Mouse (Mus musculus) left cerebral cortex, postnatal 36 days (tissue): Measurements from ENCODE around the gene Akap8l. TPM values are rescaled to one million over a fixed set of nuclear protein-coding genes. Genes with fewer than 3 reads are reported as not detected.

ENCODE experiments used
- DNase-seq, 2 experiments: peaks; one replicate each; pipeline ENCODE4 v3.0.0; 2021 to 2022; ENCODE audit warnings: low spot score in 2 of 2, mixed read lengths in 1 of 2
- intact Hi-C: fragments of 180-260 bp; cut with DNase I; formaldehyde crosslinking; loops from one replicate; pipeline ENCODE4 v1.15.1; 2025
- microRNA-seq: library from miRNA; unstranded; fragments of <30 nt; microRNA quantifications from one replicate; pipeline ENCODE4 v1.2.0, GENCODE M21; 2022
- total RNA-seq, 2 experiments: library from RNA; stranded (reverse); gene quantifications; 2 replicates each; pipeline ENCODE4 v1.2.3; 2021

The Akap8l gene
- total RNA-seq, 2 experiments from 2014 or later: 155 to 294 TPM

- DNase-seq: no peak
- intact Hi-C loops: loop anchor here (5.0 kb wide), 1 partner anchor 49 kb away; no protein-coding TSS in a partner anchor
Observed at GRCm38 (mm10) chr17:32281126-32281525, 69.3 kb downstream of the Akap8l start.

- intact Hi-C loops: loop anchor here (5.0 kb wide), 1 partner anchor 48 kb away; no protein-coding TSS in a partner anchor
- DNase-seq: no peak
Observed at GRCm38 (mm10) chr17:32280575-32280974, 69.8 kb downstream of the Akap8l start.

- intact Hi-C loops: loop anchor here (5.0 kb wide), 1 partner anchor 55 kb away; no protein-coding TSS in a partner anchor
- no peak for DNase-seq
Observed at GRCm38 (mm10) chr17:32277201-32277600, 73.2 kb downstream of the Akap8l start.

- DNase-seq: no peak
Observed at GRCm38 (mm10) chr17:32275568-32275967, 74.8 kb downstream of the Akap8l start.

More at GRCm38 (mm10) chr17:32275568-32275967, 74.8 kb downstream of the Akap8l start:
- intact Hi-C loops: loop anchor here (5.0 kb wide), 1 partner anchor 53 kb away; no protein-coding TSS in a partner anchor

Small RNA genes within 50 kb of the gene (microRNA-seq; reads per million reads assigned to microRNA genes)
- not detected for gene Gm22201

Other genes starting within 250 kb of the Akap8l start
- 10 to 100 TPM in 1 of 2 experiments, 1 to 10 TPM in 1; 7.7 to 10.8 TPM for gene Notch3, start 183.8 kb downstream of the Akap8l start, total RNA-seq
- gene Ephx3, start 161.1 kb downstream of the Akap8l start, total RNA-seq: under 1 TPM; 0.27 to 0.37 TPM
- gene Brd4, start 65.9 kb downstream of the Akap8l start, total RNA-seq: 100 to 1,000 TPM; 103 to 147 TPM
- gene Akap8, start 29.4 kb downstream of the Akap8l start, total RNA-seq: 100 to 1,000 TPM in 1 of 2 experiments, 10 to 100 TPM in 1; 64.3 to 120 TPM
- 10 to 100 TPM; 52.3 to 53.2 TPM for gene Wiz, start 38.8 kb upstream of the Akap8l start, total RNA-seq
- 1 to 10 TPM; 2.6 to 3.4 TPM for gene Rasal3, start 53.0 kb upstream of the Akap8l start, total RNA-seq
- gene Pglyrp2, start 73.6 kb upstream of the Akap8l start, total RNA-seq: not detected
- gene Cyp4f39, start 102.1 kb upstream of the Akap8l start, total RNA-seq: not detected
- 1 to 10 TPM; 3.0 to 4.4 TPM for gene Cyp4f17, start 155.4 kb upstream of the Akap8l start, total RNA-seq
- 1 to 10 TPM; 4.4 to 4.6 TPM for gene Cyp4f16, start 186.0 kb upstream of the Akap8l start, total RNA-seq